Mouse (Mus musculus): ENCODE results near the gene Itga11. TPM values are rescaled to one million over a fixed set of nuclear protein-coding genes. Genes with fewer than 3 reads are reported as not detected.

Gene Itga11
- polyA plus RNA-seq, 1 experiment from 2014 or later, result 3.0 TPM

DNA sequence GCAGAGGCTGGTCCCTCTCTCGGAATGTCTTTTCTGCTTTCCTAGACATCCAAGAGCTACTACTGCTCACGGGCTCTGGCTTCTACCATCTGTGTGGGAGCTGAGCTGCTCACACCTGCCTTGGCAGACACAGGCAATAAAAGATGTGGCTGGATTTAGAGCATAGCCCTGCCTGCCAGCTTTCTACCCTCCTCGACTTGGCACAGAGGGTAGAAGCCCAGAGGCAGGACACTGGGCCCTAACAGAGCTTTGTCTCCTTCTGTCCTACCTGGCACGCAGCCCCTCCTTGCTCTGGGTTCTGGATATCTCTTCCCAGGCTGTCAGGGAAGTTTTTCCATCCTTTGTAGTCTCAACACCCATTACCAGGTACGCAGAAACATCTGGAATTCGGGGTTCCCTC, 45.1 kb downstream of the Itga11 start:
- Histone ChIP-seq H3K27me3 (ENCODE audit: control insufficient read depth, insufficient read depth, low read length) (no peaks in the 10 kb centered on the region), H3K4me2 (ENCODE audit: low read depth) (no peak overlapping the region), H3K4me3 (ENCODE audit: low read depth, low read length) (no peak overlapping the region), H3K4me1 (ENCODE audit: control insufficient read depth, insufficient read depth, low read length) (peaks cover 9% of the 10 kb centered on the region), H3K9ac (ENCODE audit: low read length) (no peak overlapping the region), H3K9me3 (ENCODE audit: control insufficient read depth, low read length) (no peaks in the 10 kb centered on the region), H3K27ac (ENCODE audit: low read depth, low read length) (no peak overlapping the region), H3K36me3 (ENCODE audit: control insufficient read depth, insufficient read depth, low read length) (no peaks in the 10 kb centered on the region)
- WGBS, result 67% methylated on average over 6 of the region's 6 CpGs
- ATAC-seq (ENCODE audit: insufficient read depth, low FRiP score, low TSS enrichment), result no peak
- no peak for DNase-seq (ENCODE audit: low spot score)

DNA sequence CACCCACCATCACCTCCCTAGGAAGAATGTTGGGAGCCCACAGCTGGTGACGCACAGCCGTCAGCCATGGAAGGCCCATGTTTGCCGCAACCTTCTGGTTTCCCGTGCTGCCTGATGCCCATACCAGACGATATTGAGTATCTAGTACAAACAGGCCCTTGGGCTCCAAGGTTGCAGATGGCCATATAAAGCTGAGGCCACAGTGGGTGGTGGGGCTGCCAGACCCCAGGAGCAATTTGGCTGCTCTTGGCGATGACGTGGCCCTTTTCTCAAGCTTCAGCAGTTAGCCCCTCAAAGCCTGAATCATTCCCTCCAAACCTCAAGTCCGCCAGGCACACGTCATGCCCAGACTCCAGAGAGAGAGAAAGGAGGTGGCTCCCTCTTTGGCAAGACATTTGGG, 46.5 kb downstream of the Itga11 start:
- Histone ChIP-seq H3K4me3 (ENCODE audit: low read depth, low read length) (no peak overlapping the region), H3K36me3 (ENCODE audit: control insufficient read depth, insufficient read depth, low read length) (no peaks in the 10 kb centered on the region), H3K27ac (ENCODE audit: low read depth, low read length) (no peak overlapping the region), H3K27me3 (ENCODE audit: control insufficient read depth, insufficient read depth, low read length) (no peaks in the 10 kb centered on the region), H3K9me3 (ENCODE audit: control insufficient read depth, low read length) (no peaks in the 10 kb centered on the region), H3K4me2 (ENCODE audit: low read depth) (no peak overlapping the region), H3K4me1 (ENCODE audit: control insufficient read depth, insufficient read depth, low read length) (0 out of 2 replicates have a peak, but pooled peaks cover 3% of the 10 kb centered on the region), H3K9ac (ENCODE audit: low read length) (no peak overlapping the region)
- WGBS, result 86% methylated on average over 9 of the region's 9 CpGs
- ATAC-seq (ENCODE audit: insufficient read depth, low FRiP score, low TSS enrichment), result no peak
- DNase-seq (ENCODE audit: low spot score), result no peak

DNA sequence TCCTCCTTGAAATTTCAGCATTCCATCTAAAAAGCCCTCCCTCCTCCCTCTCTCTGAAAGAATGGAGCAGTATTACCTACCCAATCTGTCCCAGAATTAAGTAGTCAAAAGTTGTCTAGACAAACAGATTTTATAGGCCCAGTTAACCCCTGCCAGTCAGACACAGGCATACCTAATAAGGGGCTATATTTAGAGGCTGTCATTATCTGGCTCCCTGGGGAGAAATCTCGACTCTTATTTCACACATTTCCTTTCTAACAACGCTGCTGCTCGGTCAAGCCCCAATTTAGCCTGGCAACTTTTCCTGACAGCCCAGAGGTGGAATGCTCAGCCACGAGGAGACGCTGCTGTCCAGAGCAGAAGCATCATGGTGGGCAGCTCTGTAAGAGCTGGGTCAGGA, 47.6 kb downstream of the Itga11 start:
- H3K36me3 ChIP-seq (ENCODE audit: control insufficient read depth, insufficient read depth, low read length), result no peaks in the 10 kb centered on the region
- H3K27me3 ChIP-seq (ENCODE audit: control insufficient read depth, insufficient read depth, low read length), result no peaks in the 10 kb centered on the region
- H3K4me2 ChIP-seq (ENCODE audit: low read depth), result no peak overlapping the region
- H3K9me3 ChIP-seq (ENCODE audit: control insufficient read depth, low read length), result no peaks in the 10 kb centered on the region
- no peak for DNase-seq (ENCODE audit: low spot score)
- ATAC-seq (ENCODE audit: insufficient read depth, low FRiP score, low TSS enrichment), result no peak
- no peak overlapping the region for H3K27ac ChIP-seq (ENCODE audit: low read depth, low read length)
- WGBS, result 16% methylated on average over 5 of the region's 5 CpGs
- H3K4me1 ChIP-seq (ENCODE audit: control insufficient read depth, insufficient read depth, low read length), result 0 out of 2 replicates have a peak, but pooled peaks cover 3% of the 10 kb centered on the region
- no peak overlapping the region for H3K4me3 ChIP-seq (ENCODE audit: low read depth, low read length)
- no peak overlapping the region for H3K9ac ChIP-seq (ENCODE audit: low read length)

DNA sequence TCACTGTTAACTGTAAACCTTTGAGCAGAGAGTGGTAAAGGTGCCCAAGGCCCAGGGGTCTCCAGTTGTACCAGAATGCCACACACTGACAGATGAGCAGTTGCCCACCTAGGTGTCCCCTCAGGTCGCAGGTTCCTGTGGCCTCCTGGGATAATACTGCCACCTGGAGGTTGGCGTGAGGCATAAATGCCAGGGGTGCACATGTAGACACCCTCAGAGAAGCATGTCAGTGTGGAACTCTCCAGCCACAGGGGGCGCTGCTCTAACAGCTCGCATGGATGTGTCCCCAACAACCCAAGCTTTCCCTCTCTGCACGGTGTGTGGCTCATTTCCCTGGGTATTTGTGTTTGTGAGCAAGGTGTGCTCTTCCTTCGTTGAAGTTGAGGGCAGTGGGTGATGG, 48.8 kb downstream of the Itga11 start:
- Histone ChIP-seq H3K27ac (ENCODE audit: low read depth, low read length) (no peak overlapping the region), H3K4me2 (ENCODE audit: low read depth) (no peak overlapping the region), H3K27me3 (ENCODE audit: control insufficient read depth, insufficient read depth, low read length) (no peaks in the 10 kb centered on the region), H3K9ac (ENCODE audit: low read length) (no peak overlapping the region), H3K36me3 (ENCODE audit: control insufficient read depth, insufficient read depth, low read length) (no peaks in the 10 kb centered on the region), H3K4me3 (ENCODE audit: low read depth, low read length) (no peak overlapping the region), H3K4me1 (ENCODE audit: control insufficient read depth, insufficient read depth, low read length) (0 out of 2 replicates have a peak, but pooled peaks cover 3% of the 10 kb centered on the region), H3K9me3 (ENCODE audit: control insufficient read depth, low read length) (no peaks in the 10 kb centered on the region)
- ATAC-seq (ENCODE audit: insufficient read depth, low FRiP score, low TSS enrichment) (no peak), DNase-seq (ENCODE audit: low spot score) (no peak)
- WGBS, result 65% methylated on average over 6 of the region's 6 CpGs

DNA sequence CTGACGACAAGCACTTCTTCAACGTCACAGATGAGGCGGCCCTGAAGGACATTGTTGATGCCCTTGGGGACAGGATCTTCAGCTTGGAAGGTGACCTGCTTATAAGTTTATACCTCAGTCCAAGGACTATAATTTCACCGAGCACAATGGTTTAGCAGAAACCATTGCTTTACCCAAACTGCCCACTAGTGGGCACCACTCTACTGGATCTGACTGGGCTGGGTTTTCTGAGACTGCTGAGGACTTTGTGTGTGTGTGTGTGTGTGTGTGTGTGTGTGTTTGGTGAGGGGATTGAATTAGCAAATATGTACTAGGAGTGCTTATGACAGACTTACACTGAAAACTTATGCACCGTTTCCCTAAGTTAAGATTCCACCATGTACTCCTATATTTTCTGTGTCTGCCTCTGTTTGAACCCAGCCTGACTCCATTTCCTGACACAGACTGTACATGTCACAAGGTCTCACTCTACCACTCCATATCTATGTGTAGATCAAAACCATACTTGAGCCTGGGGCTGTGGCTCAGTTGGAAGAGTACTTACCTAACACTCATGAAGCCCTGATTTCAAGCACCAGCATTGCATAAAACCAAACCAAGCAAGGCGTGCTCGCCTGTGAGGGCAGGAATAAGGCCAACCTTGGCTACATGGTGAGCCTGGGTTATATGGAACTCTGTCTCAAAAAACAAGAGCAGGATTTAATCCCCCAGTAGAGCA, 67.1 kb downstream of the Itga11 start:
- WGBS, result 60% methylated on average over 7 of the region's 7 CpGs
- H3K9me3 ChIP-seq (ENCODE audit: control insufficient read depth, low read length), result no peaks in the 10 kb centered on the region
- H3K27ac ChIP-seq (ENCODE audit: low read depth, low read length), result no peak overlapping the region
- no peaks in the 10 kb centered on the region for H3K4me1 ChIP-seq (ENCODE audit: control insufficient read depth, insufficient read depth, low read length)
- no peaks in the 10 kb centered on the region for H3K36me3 ChIP-seq (ENCODE audit: control insufficient read depth, insufficient read depth, low read length)
- no peak overlapping the region for H3K4me2 ChIP-seq (ENCODE audit: low read depth)
- H3K9ac ChIP-seq (ENCODE audit: low read length), result no peak overlapping the region
- DNase-seq (ENCODE audit: low spot score) (peak; percentile 68), ATAC-seq (ENCODE audit: insufficient read depth, low FRiP score, low TSS enrichment) (no peak)
- H3K4me3 ChIP-seq (ENCODE audit: low read depth, low read length), result no peak overlapping the region
- H3K27me3 ChIP-seq (ENCODE audit: control insufficient read depth, insufficient read depth, low read length), result no peaks in the 10 kb centered on the region

DNA sequence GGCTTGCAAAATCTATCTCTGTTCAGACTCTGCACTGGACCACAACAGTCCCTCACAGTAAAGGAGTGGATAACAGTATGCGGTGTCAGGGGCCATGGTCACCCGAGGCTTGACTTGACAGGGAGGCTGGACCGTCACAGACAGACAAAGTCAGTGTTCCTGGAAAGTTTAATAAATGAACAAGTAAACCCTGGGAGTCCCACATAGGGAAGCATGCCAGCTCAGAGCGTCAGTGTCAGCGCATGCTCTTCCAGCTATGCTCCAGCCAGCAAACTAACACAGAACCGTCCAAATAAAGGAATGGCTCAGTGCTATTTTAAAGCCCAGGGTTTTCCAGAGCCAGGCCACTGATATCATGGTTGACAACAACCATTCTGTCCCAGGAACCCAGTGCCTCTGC, 69.0 kb downstream of the Itga11 start:
- no peak overlapping the region for H3K4me2 ChIP-seq (ENCODE audit: low read depth)
- H3K9ac ChIP-seq (ENCODE audit: low read length), result no peak overlapping the region
- no peaks in the 10 kb centered on the region for H3K9me3 ChIP-seq (ENCODE audit: control insufficient read depth, low read length)
- DNase-seq (ENCODE audit: low spot score) (no peak), ATAC-seq (ENCODE audit: insufficient read depth, low FRiP score, low TSS enrichment) (no peak)
- 82% methylated on average over 6 of the region's 6 CpGs for WGBS
- H3K27ac ChIP-seq (ENCODE audit: low read depth, low read length), result no peak overlapping the region
- no peaks in the 10 kb centered on the region for H3K27me3 ChIP-seq (ENCODE audit: control insufficient read depth, insufficient read depth, low read length)
- H3K4me1 ChIP-seq (ENCODE audit: control insufficient read depth, insufficient read depth, low read length), result no peaks in the 10 kb centered on the region
- H3K36me3 ChIP-seq (ENCODE audit: control insufficient read depth, insufficient read depth, low read length), result no peaks in the 10 kb centered on the region
- H3K4me3 ChIP-seq (ENCODE audit: low read depth, low read length), result no peak overlapping the region

DNA sequence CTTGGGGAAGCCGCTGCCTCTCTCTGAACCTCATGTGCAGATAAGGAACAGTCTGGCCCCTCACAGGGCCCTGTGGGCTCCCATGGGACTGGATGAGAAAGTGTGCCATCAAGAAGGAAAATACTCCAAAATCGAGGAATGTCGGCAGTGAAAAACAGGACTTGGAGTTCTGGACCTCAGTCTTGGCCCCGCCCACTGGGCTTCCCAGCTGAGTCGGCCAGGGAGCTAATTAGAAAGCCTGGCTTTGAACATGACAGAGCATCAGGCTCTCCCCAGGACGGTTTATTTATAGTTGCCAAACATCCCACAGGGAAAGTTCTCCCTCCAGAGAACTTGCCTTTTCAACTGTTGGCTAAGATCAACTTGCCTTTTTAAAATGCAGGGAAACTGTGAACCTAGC, 72.0 kb downstream of the Itga11 start:
- no peak overlapping the region for H3K9ac ChIP-seq (ENCODE audit: low read length)
- no peaks in the 10 kb centered on the region for H3K36me3 ChIP-seq (ENCODE audit: control insufficient read depth, insufficient read depth, low read length)
- H3K4me3 ChIP-seq (ENCODE audit: low read depth, low read length), result no peak overlapping the region
- H3K27ac ChIP-seq (ENCODE audit: low read depth, low read length), result no peak overlapping the region
- ATAC-seq (ENCODE audit: insufficient read depth, low FRiP score, low TSS enrichment), result no peak
- H3K4me1 ChIP-seq (ENCODE audit: control insufficient read depth, insufficient read depth, low read length), result no peaks in the 10 kb centered on the region
- H3K9me3 ChIP-seq (ENCODE audit: control insufficient read depth, low read length), result no peaks in the 10 kb centered on the region
- WGBS, result 63% methylated on average over 6 of the region's 6 CpGs
- no peak for DNase-seq (ENCODE audit: low spot score)
- no peak overlapping the region for H3K4me2 ChIP-seq (ENCODE audit: low read depth)
- H3K27me3 ChIP-seq (ENCODE audit: control insufficient read depth, insufficient read depth, low read length), result no peaks in the 10 kb centered on the region

DNA sequence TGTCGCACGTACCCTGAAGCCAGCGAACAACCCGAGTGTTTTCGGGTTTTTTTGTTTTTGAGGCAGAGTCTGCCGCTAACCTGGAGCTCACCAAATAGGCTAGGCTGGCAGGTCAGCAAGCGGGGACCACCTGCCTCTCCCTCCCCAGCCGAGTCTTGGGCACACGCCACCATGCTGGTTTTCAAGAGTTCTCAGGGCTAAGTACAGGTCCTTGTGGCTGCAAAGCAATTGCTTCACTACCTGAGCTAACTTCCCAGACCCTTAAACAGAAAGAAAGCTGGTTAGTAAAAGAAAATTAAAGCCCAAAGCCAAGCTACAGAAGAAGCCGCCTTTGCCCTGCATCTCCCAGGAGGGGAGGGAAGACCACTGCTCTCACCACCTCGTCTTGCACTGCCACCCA, 72.8 kb downstream of the Itga11 start:
- WGBS, result 81% methylated on average over 11 of the region's 11 CpGs
- no peak for ATAC-seq (ENCODE audit: insufficient read depth, low FRiP score, low TSS enrichment)
- no peak overlapping the region for H3K4me3 ChIP-seq (ENCODE audit: low read depth, low read length)
- no peaks in the 10 kb centered on the region for H3K9me3 ChIP-seq (ENCODE audit: control insufficient read depth, low read length)
- no peaks in the 10 kb centered on the region for H3K27me3 ChIP-seq (ENCODE audit: control insufficient read depth, insufficient read depth, low read length)
- H3K4me1 ChIP-seq (ENCODE audit: control insufficient read depth, insufficient read depth, low read length), result no peaks in the 10 kb centered on the region
- H3K27ac ChIP-seq (ENCODE audit: low read depth, low read length), result no peak overlapping the region
- no peaks in the 10 kb centered on the region for H3K36me3 ChIP-seq (ENCODE audit: control insufficient read depth, insufficient read depth, low read length)
- H3K4me2 ChIP-seq (ENCODE audit: low read depth), result no peak overlapping the region
- no peak for DNase-seq (ENCODE audit: low spot score)
- no peak overlapping the region for H3K9ac ChIP-seq (ENCODE audit: low read length)

DNA sequence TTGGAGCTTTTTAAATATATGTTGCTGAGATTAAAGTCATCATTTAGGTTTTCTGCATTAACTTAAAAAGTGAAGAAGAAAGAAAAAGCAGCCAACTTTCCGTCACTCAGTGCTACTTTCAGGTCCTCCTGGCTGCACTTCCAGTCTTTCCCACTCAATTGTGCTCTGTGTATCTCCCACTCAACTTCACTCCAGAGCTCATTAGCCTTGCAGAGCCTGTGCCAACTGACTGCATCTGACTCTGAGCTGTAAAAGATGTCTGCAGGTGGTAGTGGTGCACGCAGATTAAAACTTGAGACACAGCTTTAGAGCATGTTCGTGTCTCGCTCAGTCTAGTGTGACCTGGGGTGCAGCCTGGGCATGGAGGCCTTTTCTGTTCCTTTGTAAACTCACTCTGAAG, 80.7 kb downstream of the Itga11 start:
- Histone ChIP-seq H3K36me3 (ENCODE audit: control insufficient read depth, insufficient read depth, low read length) (no peaks in the 10 kb centered on the region), H3K27ac (ENCODE audit: low read depth, low read length) (no peak overlapping the region), H3K4me2 (ENCODE audit: low read depth) (no peak overlapping the region), H3K9ac (ENCODE audit: low read length) (no peak overlapping the region), H3K4me1 (ENCODE audit: control insufficient read depth, insufficient read depth, low read length) (no peaks in the 10 kb centered on the region), H3K27me3 (ENCODE audit: control insufficient read depth, insufficient read depth, low read length) (no peaks in the 10 kb centered on the region), H3K4me3 (ENCODE audit: low read depth, low read length) (no peak overlapping the region), H3K9me3 (ENCODE audit: control insufficient read depth, low read length) (no peaks in the 10 kb centered on the region)
- no peak for DNase-seq (ENCODE audit: low spot score)
- no peak for ATAC-seq (ENCODE audit: insufficient read depth, low FRiP score, low TSS enrichment)
- WGBS, result 89% methylated on average over 4 of the region's 4 CpGs

Data from neural tube, embryonic 11.5 days (tissue).